Mouse (Mus musculus): ENCODE results near the gene Hbq1b. TPM values are rescaled to one million over a fixed set of nuclear protein-coding genes. Genes with fewer than 3 reads are reported as not detected.

Gene Hbq1b
- polyA plus RNA-seq, 1 experiment, result not detected

DNA sequence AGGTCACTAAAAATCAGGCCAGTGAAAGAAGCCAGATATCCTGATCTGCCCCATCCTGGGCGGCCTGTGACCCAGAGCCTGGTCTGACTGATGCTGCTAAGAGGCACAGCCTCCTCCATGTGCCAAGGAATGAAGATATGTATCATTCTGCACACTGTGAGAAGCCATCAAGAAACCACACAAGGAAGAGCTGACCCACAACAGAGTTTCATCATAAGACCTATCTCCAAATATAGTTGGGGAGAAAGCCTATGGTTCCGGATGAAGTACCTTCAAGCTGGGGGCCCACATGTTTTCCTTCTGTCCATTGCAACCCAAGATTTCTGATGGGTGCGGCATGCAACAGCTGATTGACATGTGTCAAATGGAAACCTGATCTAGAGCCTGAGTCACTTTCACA is 29.2 kb downstream of the Hbq1b start:
- Histone ChIP-seq H3K79me2 (ENCODE audit: control insufficient read depth, insufficient read depth) (no peaks in the 10 kb centered on the region), H3K4me3 (ENCODE audit: insufficient read depth, poor library complexity, severe bottlenecking) (no peak overlapping the region), H3K36me3 (ENCODE audit: control insufficient read depth, insufficient read depth) (no peaks in the 10 kb centered on the region), H3ac (ENCODE audit: control insufficient read depth, insufficient read length, low read depth) (no peak overlapping the region), H3K79me3 (ENCODE audit: low read depth) (no peaks in the 10 kb centered on the region), H3K27me3 (ENCODE audit: control insufficient read depth, insufficient read depth, insufficient read length) (no peaks in the 10 kb centered on the region)
- TF ChIP-seq USF1 (IDR thresholded peaks at IDR 0.05; ENCODE audit: low read depth) (no peak), MYOD1 (IDR thresholded peaks at IDR 0.05; ENCODE audit: control insufficient read depth, insufficient read length, low read depth) (no peak), MAX (IDR thresholded peaks at IDR 0.05) (no peak), FOSL1 (IDR thresholded peaks at IDR 0.05; ENCODE audit: insufficient read depth, low read length, poor library complexity, severe bottlenecking) (no peak), MYOG (IDR thresholded peaks at IDR 0.05; ENCODE audit: control insufficient read depth, extremely low read depth, insufficient read length) (no peak), CEBPB (IDR thresholded peaks at IDR 0.05; ENCODE audit: low read depth) (no peak), CTCF (IDR thresholded peaks at IDR 0.05; ENCODE audit: control insufficient read depth, insufficient read depth, insufficient read length) (no peak)

DNA sequence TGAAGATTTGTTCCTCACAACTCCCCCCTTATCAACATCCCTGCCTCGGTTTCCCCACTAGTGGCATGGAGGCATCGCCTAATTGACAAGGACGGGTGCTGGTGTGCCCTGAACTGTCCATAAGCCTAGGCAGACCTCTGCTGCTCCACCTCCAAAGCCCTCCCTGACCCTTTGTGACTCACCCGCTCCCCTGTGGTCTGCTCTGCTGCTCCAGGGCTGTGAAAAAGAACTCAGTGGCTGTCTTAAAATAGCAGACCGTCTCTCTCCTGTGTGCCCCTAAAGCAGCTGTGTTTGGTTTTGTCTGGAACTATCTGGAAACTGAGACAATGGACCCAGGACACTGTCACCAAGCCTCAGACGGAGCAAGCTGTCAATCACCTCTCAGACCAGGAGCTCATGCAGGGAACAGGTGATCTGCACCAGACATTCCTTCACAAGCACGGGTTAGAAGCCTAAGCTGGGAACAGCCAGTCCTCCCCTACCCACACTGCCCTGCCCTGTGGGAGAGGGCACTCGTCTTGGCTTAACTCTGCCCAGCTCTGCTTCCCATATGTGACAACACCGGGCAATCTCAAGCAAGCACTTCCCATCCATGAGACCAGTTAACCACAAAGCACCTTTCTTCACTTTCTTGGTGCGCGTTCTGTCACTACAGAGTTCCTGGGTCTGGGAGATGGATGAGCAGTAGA is 33.9 kb downstream of the Hbq1b start:
- TF ChIP-seq USF1 (IDR thresholded peaks at IDR 0.05; ENCODE audit: low read depth), result no peak
- no peak for TF ChIP-seq CEBPB (IDR thresholded peaks at IDR 0.05; ENCODE audit: low read depth)
- TF ChIP-seq CTCF (IDR thresholded peaks at IDR 0.05; ENCODE audit: control insufficient read depth, insufficient read depth, insufficient read length), result no peak
- TF ChIP-seq MAX (IDR thresholded peaks at IDR 0.05), result no peak
- TF ChIP-seq MYOG (IDR thresholded peaks at IDR 0.05; ENCODE audit: control insufficient read depth, extremely low read depth, insufficient read length), result no peak
- TF ChIP-seq MYOD1 (IDR thresholded peaks at IDR 0.05; ENCODE audit: control insufficient read depth, insufficient read length, low read depth), result peak; percentile 40
- TF ChIP-seq FOSL1 (IDR thresholded peaks at IDR 0.05; ENCODE audit: insufficient read depth, low read length, poor library complexity, severe bottlenecking), result no peak
- no peaks in the 10 kb centered on the region for H3K79me3 ChIP-seq (ENCODE audit: low read depth)
- no peaks in the 10 kb centered on the region for H3K79me2 ChIP-seq (ENCODE audit: control insufficient read depth, insufficient read depth)
- H3K27me3 ChIP-seq (ENCODE audit: control insufficient read depth, insufficient read depth, insufficient read length), result no peaks in the 10 kb centered on the region
- no peak overlapping the region for H3K4me3 ChIP-seq (ENCODE audit: insufficient read depth, poor library complexity, severe bottlenecking)
- no peak overlapping the region for H3ac ChIP-seq (ENCODE audit: control insufficient read depth, insufficient read length, low read depth)
- no peaks in the 10 kb centered on the region for H3K36me3 ChIP-seq (ENCODE audit: control insufficient read depth, insufficient read depth)

DNA sequence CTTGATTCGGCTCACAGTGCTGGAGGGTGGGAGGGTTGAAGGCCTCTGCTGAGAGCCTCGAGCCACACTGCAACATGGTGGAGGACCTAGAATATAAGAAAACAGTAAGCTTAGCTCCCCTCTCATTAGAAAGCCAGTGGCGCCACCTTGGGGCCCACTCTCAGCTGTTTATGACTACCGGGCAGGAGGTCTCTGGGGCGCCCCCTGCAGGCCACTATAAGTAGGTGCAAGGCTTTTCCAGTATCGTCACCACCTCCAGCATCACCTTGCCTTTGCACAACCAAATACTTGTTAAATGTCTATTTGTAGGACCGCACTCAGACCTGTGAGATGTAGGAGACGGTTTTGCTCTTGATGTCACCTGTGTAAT is 34.4 kb downstream of the Hbq1b start:
- no peak overlapping the region for H3ac ChIP-seq (ENCODE audit: control insufficient read depth, insufficient read length, low read depth)
- TF ChIP-seq MAX (IDR thresholded peaks at IDR 0.05) (no peak), MYOG (IDR thresholded peaks at IDR 0.05; ENCODE audit: control insufficient read depth, extremely low read depth, insufficient read length) (no peak), USF1 (IDR thresholded peaks at IDR 0.05; ENCODE audit: low read depth) (no peak), FOSL1 (IDR thresholded peaks at IDR 0.05; ENCODE audit: insufficient read depth, low read length, poor library complexity, severe bottlenecking) (no peak), CEBPB (IDR thresholded peaks at IDR 0.05; ENCODE audit: low read depth) (no peak), CTCF (IDR thresholded peaks at IDR 0.05; ENCODE audit: control insufficient read depth, insufficient read depth, insufficient read length) (peak; percentile 80)

DNA sequence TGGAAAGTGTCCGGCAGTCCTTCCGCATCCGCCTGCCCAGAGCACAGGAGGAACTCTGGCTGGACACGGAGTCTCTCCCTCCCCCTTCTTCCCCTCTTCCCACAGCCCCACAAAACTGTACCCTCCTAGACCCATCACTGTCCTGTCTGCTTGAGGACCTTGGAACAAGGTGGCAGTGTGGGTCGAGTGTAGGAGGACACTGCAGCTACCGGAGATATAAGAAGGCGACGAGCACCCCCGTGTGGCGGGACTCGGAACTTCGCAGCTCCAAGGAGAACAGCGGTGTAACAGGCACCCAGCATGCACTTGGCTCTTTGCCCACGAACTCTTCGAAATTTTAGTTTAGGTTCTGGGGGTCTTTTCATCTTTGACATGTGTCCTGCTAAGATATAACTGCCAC is 37.8 kb downstream of the Hbq1b start:
- H3K27me3 ChIP-seq (ENCODE audit: control insufficient read depth, insufficient read depth, insufficient read length), result no peaks in the 10 kb centered on the region
- no peak overlapping the region for H3ac ChIP-seq (ENCODE audit: control insufficient read depth, insufficient read length, low read depth)
- TF ChIP-seq CTCF (IDR thresholded peaks at IDR 0.05; ENCODE audit: control insufficient read depth, insufficient read depth, insufficient read length), result peak; percentile 58
- TF ChIP-seq CEBPB (IDR thresholded peaks at IDR 0.05; ENCODE audit: low read depth), result no peak
- no peak for TF ChIP-seq MAX (IDR thresholded peaks at IDR 0.05)
- no peak for TF ChIP-seq MYOG (IDR thresholded peaks at IDR 0.05; ENCODE audit: control insufficient read depth, extremely low read depth, insufficient read length)
- H3K4me3 ChIP-seq (ENCODE audit: insufficient read depth, poor library complexity, severe bottlenecking), result no peak overlapping the region
- no peaks in the 10 kb centered on the region for H3K36me3 ChIP-seq (ENCODE audit: control insufficient read depth, insufficient read depth)
- H3K79me2 ChIP-seq (ENCODE audit: control insufficient read depth, insufficient read depth), result no peaks in the 10 kb centered on the region
- no peaks in the 10 kb centered on the region for H3K79me3 ChIP-seq (ENCODE audit: low read depth)

More for the DNA sequence above, 34.4 kb downstream of the Hbq1b start:
- no peak overlapping the region for H3K4me3 ChIP-seq (ENCODE audit: insufficient read depth, poor library complexity, severe bottlenecking)
- no peaks in the 10 kb centered on the region for H3K79me3 ChIP-seq (ENCODE audit: low read depth)
- no peaks in the 10 kb centered on the region for H3K79me2 ChIP-seq (ENCODE audit: control insufficient read depth, insufficient read depth)
- H3K36me3 ChIP-seq (ENCODE audit: control insufficient read depth, insufficient read depth), result no peaks in the 10 kb centered on the region
- no peaks in the 10 kb centered on the region for H3K27me3 ChIP-seq (ENCODE audit: control insufficient read depth, insufficient read depth, insufficient read length)

DNA sequence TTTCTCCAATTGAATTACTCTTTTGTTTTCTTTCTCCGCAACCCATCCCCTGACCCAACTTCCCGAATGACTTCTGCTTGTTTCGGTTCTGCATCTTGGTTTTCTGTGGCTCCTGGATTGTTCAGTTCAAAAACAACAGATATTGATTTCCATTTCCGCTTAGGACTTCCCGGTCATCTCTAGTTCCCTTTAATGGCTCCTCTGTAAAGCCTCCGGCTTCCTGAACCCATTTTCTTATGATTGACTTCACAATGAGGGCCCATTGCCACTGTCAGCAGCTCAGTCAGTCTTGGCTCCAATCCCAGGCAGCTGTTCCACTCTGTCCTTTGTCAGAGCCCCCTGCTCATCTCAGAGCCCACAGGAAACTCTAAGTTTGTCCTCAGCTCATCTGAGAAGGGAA is 44.3 kb downstream of the Hbq1b start:
- H3K79me3 ChIP-seq (ENCODE audit: low read depth), result no peaks in the 10 kb centered on the region
- no peak overlapping the region for H3K4me3 ChIP-seq (ENCODE audit: insufficient read depth, poor library complexity, severe bottlenecking)
- H3ac ChIP-seq (ENCODE audit: control insufficient read depth, insufficient read length, low read depth), result no peak overlapping the region
- no peaks in the 10 kb centered on the region for H3K79me2 ChIP-seq (ENCODE audit: control insufficient read depth, insufficient read depth)
- H3K36me3 ChIP-seq (ENCODE audit: control insufficient read depth, insufficient read depth), result no peaks in the 10 kb centered on the region
- H3K27me3 ChIP-seq (ENCODE audit: control insufficient read depth, insufficient read depth, insufficient read length), result no peaks in the 10 kb centered on the region
- no peak for TF ChIP-seq CTCF (IDR thresholded peaks at IDR 0.05; ENCODE audit: control insufficient read depth, insufficient read depth, insufficient read length)
- no peak for TF ChIP-seq MYOG (IDR thresholded peaks at IDR 0.05; ENCODE audit: control insufficient read depth, extremely low read depth, insufficient read length)
- TF ChIP-seq MYOD1 (IDR thresholded peaks at IDR 0.05; ENCODE audit: control insufficient read depth, insufficient read length, low read depth), result peak; percentile 65
- no peak for TF ChIP-seq FOSL1 (IDR thresholded peaks at IDR 0.05; ENCODE audit: insufficient read depth, low read length, poor library complexity, severe bottlenecking)

DNA sequence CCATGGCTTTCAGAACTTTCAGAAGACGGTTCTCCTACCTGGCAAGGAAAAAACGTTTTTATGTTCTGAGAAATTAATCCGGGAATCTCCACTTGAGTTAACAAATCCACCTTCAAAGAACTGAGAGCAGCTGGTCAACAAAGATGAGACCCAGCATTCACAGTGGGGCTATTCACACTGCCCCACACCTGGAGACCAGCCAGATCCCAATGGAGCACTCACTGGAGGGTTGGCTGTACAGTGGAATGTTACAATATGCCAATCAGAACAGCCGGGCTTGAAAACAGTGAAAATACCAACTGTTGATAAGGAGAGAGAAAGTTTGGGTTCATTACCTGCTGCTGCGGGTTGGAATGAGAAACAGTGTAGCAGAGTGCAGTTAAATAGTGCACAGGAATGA is 45.1 kb downstream of the Hbq1b start:
- Histone ChIP-seq H3ac (ENCODE audit: control insufficient read depth, insufficient read length, low read depth) (no peak overlapping the region), H3K36me3 (ENCODE audit: control insufficient read depth, insufficient read depth) (no peaks in the 10 kb centered on the region), H3K79me3 (ENCODE audit: low read depth) (no peaks in the 10 kb centered on the region), H3K4me3 (ENCODE audit: insufficient read depth, poor library complexity, severe bottlenecking) (no peak overlapping the region), H3K79me2 (ENCODE audit: control insufficient read depth, insufficient read depth) (no peaks in the 10 kb centered on the region), H3K27me3 (ENCODE audit: control insufficient read depth, insufficient read depth, insufficient read length) (no peaks in the 10 kb centered on the region)
- TF ChIP-seq CEBPB (IDR thresholded peaks at IDR 0.05; ENCODE audit: low read depth), result no peak
- TF ChIP-seq MYOG (IDR thresholded peaks at IDR 0.05; ENCODE audit: control insufficient read depth, extremely low read depth, insufficient read length), result no peak
- TF ChIP-seq MYOD1 (IDR thresholded peaks at IDR 0.05; ENCODE audit: control insufficient read depth, insufficient read length, low read depth), result no peak
- no peak for TF ChIP-seq FOSL1 (IDR thresholded peaks at IDR 0.05; ENCODE audit: insufficient read depth, low read length, poor library complexity, severe bottlenecking)
- no peak for TF ChIP-seq USF1 (IDR thresholded peaks at IDR 0.05; ENCODE audit: low read depth)
- no peak for TF ChIP-seq MAX (IDR thresholded peaks at IDR 0.05)
- no peak for TF ChIP-seq CTCF (IDR thresholded peaks at IDR 0.05; ENCODE audit: control insufficient read depth, insufficient read depth, insufficient read length)
